Mouse (Mus musculus) ovary, adult 2 months (tissue): ENCODE data around the gene D330045A20Rik. TPM values are rescaled to one million over a fixed set of nuclear protein-coding genes. Genes with fewer than 3 reads are reported as not detected.

ENCODE experiments used
- polyA plus RNA-seq: library from polyadenylated mRNA; depleted of rRNA; stranded (reverse); fragments of >200 nt; gene quantifications from 2 replicates; pipeline ENCODE4 v1.2.3, GENCODE M21; 2012; rRNA removed

Gene D330045A20Rik
- 0.11 and 0.16 TPM in 2 replicates for polyA plus RNA-seq

GRCm38 (mm10) chrX:139480022-139480894, at the start of gene D330045A20Rik:
TSS of gene D330045A20Rik (plus strand) at chrX:139480367.

GRCm38 (mm10) chrX:139562925-139563461, 82.8 kb downstream of the D330045A20Rik start, which contains the start of gene Rnf128:
TSS of gene Rnf128 (plus strand) at chrX:139563316.

Other genes starting within 250 kb of the D330045A20Rik start
- gene Trap1a, start 146.7 kb upstream of the D330045A20Rik start, polyA plus RNA-seq: not detected in 2 replicates
- 18.8 and 35.2 TPM in 2 replicates for gene Rnf128, start 82.9 kb downstream of the D330045A20Rik start, polyA plus RNA-seq
- gene Tbc1d8b, start 204.6 kb downstream of the D330045A20Rik start, polyA plus RNA-seq: 0.66 and 0.76 TPM in 2 replicates
- gene Gm15013, start 234.1 kb downstream of the D330045A20Rik start, polyA plus RNA-seq: not detected in 2 replicates